Mouse (Mus musculus) E14TG2a.4 (cell line): ENCODE results near the gene Tcte3.
"Not testable (repeated sequence)": the region's sequence is repeated elsewhere in the genome, so short reads cannot be mapped to it uniquely, and the experiment has no call there.

Source experiments
- CTCF ChIP-seq: conservative IDR thresholded peaks from 2 replicates; pipeline ENCODE4 v1.5.1; 2014; ENCODE audit warnings: low read length
- POU5F1 ChIP-seq: IDR thresholded peaks from 2 replicates; pipeline ENCODE4 v1.6.1; 2014; ENCODE audit warnings: low read length, borderline replicate concordance

DNA sequence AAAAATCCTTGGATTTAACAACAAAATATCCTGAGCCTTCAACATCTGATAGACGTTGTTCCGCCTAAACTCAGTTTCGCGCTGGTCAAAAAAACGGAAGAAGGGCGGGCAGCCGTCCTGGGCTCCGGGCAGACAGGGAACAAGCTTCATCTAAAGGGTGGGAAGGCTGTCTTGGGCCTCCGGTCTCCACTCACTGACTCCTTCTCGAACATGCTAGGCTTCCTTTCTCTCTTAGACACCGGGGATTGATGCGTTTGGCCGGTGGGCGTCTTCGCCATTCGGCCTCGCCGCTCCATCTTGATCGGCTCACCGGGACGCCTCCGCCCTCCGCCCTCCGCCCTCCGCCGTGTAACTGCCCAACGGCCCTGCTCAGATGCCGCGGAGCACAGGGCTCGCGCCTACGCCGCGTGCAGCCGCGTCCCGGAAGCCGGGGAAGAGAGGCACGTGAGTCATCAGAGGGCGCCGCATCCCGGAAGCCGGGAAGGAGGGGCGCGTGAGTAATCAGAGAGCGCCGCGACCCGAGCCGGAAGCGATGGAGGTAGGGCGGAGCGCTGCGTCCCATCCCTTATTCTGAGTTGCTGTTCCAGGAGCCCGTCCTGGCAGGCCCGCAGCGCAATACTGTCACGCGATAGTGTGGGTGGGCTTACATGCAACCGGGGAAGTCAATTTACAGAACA lies 62.8 kb downstream of the Tcte3 start, which contains the start of the genes 9030025P20Rik and Gm3417:
- TF ChIP-seq CTCF, POU5F1: not testable (repeated sequence)
